Mouse (Mus musculus): ENCODE results near the gene Ephx4. TPM values are rescaled to one million over a fixed set of nuclear protein-coding genes. Genes with fewer than 3 reads are reported as not detected.
"Not testable (repeated sequence)": the region's sequence is repeated elsewhere in the genome, so short reads cannot be mapped to it uniquely, and the experiment has no call there.

The Ephx4 gene
- 1.9 and 2.3 TPM in 2 replicates for polyA plus RNA-seq (2015; fragmentation: Nextera tagmentation; extraction: Ambion mirVana)

GRCm38 (mm10) chr5:107402436-107402835 lies at the start of gene Ephx4:
Gene Ephx4, plus strand, starts transcription at chr5:107402736.
- 20% methylated on average over 5 of the region's 5 CpGs for WGBS
- peak within 1 kb of the TSS; percentile 78 for H3K9ac ChIP-seq
- H3K36me3 ChIP-seq, result no peaks in the 10 kb centered on the region
- no peak within 1 kb of the TSS for H3K27ac ChIP-seq
- peaks cover 3% of the 10 kb centered on the region; the same call in 1 of the 2 replicates for H3K4me1 ChIP-seq
- H3K9me3 ChIP-seq, result no peaks in the 10 kb centered on the region
- no peak for ATAC-seq (ENCODE audit: low FRiP score, low read depth)
- H3K4me3 ChIP-seq, result peak within 1 kb of the TSS; percentile 67
- H3K27me3 ChIP-seq, result peaks cover 37% of the 10 kb centered on the region
- peak within 1 kb of the TSS; percentile 96 for H3K4me2 ChIP-seq (replicated peaks)

DNA sequence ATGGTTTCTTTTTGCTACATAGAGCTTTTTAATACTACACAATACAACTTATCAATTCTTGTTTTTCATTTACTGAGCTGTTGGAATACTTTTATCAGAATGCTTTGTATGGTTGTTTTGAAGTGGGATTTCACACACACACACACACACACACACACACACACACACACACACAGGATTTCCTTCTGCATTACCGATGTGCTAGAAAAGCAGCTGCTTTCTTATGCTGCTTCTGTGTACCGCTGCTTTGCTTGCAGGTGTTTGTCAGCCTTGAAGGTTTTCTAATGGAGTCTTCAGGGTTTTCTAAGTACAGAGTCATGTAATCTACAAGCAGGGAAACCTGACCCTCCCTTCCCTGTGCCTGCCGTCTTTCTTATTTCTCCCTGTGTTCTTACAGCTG lies 48.6 kb upstream of the Ephx4 start:
- WGBS, result 43% methylated on average over 3 of the region's 3 CpGs
- Histone ChIP-seq H3K9me3 (no peaks in the 10 kb centered on the region), H3K4me2 (replicated peaks) (no peak overlapping the region), H3K27ac (no peak overlapping the region), H3K27me3 (no peaks in the 10 kb centered on the region), H3K4me1 (peaks cover 4% of the 10 kb centered on the region), H3K36me3 (no peaks in the 10 kb centered on the region), H3K9ac (no peak overlapping the region), H3K4me3 (no peak overlapping the region)
- ATAC-seq (ENCODE audit: low FRiP score, low read depth), result no peak

GRCm38 (mm10) chr5:107355801-107356200 lies 46.7 kb upstream of the Ephx4 start:
- no peaks in the 10 kb centered on the region for H3K27me3 ChIP-seq
- no peak overlapping the region for H3K27ac ChIP-seq
- peaks cover 8% of the 10 kb centered on the region for H3K4me1 ChIP-seq
- no peak overlapping the region for H3K4me2 ChIP-seq (replicated peaks)
- H3K9ac ChIP-seq, result no peak overlapping the region
- no peaks in the 10 kb centered on the region for H3K9me3 ChIP-seq
- no peak for ATAC-seq (ENCODE audit: low FRiP score, low read depth)
- no CpG with 5 or more reads among the region's 1 CpGs for WGBS
- H3K36me3 ChIP-seq, result no peaks in the 10 kb centered on the region
- H3K4me3 ChIP-seq, result no peak overlapping the region

DNA sequence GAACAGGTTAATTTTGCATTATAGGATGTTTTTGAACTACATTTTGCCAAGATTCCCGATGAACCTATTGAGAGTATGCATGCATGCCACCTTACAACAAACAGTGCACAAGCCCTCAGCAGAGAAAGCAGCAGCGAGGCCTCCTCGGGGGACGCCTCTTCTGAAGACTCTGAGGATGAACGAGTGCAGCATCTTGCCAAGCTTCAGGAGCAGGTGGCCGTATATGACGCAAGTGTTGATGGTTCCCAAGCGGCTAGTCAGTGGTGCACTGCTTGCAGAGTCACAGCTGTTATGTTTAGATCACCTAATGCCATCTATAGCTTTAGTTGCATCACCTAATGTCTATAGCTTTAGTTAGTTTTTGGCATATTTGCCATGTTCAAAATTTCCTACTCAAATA lies 44.8 kb upstream of the Ephx4 start:
- Histone ChIP-seq H3K9ac (no peak overlapping the region), H3K36me3 (no peaks in the 10 kb centered on the region), H3K4me2 (replicated peaks) (no peak overlapping the region), H3K4me1 (peaks cover 10% of the 10 kb centered on the region), H3K27ac (no peak overlapping the region), H3K4me3 (no peak overlapping the region), H3K27me3 (no peaks in the 10 kb centered on the region), H3K9me3 (no peaks in the 10 kb centered on the region)
- no peak for ATAC-seq (ENCODE audit: low FRiP score, low read depth)
- whole genome bisulfite sequencing, result 87% methylated on average over 8 of the region's 8 CpGs

DNA sequence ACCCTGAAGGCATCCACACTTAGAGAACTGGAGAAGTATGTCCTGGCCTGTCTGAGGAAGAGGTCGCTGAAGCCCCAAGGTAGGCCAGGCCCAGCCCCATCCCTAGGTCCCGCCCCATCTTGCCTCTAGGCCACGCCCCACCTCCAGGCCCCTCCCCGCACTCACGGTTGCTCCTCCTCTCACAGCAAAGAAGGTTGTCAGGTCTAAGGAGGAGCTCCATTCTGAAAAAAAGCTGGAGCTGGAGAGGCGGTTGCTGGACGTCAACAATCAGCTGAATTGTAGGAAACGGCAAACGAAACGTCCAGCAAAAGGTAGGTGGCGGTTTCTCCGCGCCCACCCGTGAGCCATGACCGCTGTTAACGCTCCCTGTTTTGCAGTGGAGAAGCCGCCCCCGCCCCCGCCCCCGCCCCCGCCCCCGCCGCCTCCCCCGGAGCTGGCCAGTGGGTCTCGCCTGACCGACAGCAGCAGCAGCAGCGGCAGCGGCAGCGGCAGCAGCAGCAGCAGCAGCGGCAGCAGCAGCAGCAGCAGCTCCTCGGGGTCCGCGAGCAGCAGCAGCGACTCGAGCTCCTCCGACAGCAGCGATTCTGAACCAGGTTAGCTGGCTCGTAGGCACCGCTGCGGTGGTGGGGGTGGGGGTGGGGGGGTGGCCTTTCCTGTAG lies 43.0 kb upstream of the Ephx4 start:
- H3K9me3 ChIP-seq, result no peaks in the 10 kb centered on the region
- H3K27ac ChIP-seq, result peak overlapping the region; percentile 77
- peak overlapping the region; percentile 66 for H3K9ac ChIP-seq
- ATAC-seq (ENCODE audit: low FRiP score, low read depth), result peak; percentile 96
- WGBS, result under 1% methylated on average over 33 of the region's 40 CpGs
- H3K27me3 ChIP-seq, result no peaks in the 10 kb centered on the region
- H3K36me3 ChIP-seq, result peaks cover 8% of the 10 kb centered on the region
- H3K4me3 ChIP-seq, result peak overlapping the region; percentile 61
- peak overlapping the region; percentile 58 for H3K4me2 ChIP-seq (replicated peaks)
- peaks cover 10% of the 10 kb centered on the region for H3K4me1 ChIP-seq

- H3K27ac ChIP-seq, result peak overlapping the region; percentile 77; the same call in 1 of the 2 replicates
- WGBS, result 14% methylated on average over 9 of the region's 9 CpGs
- no peaks in the 10 kb centered on the region for H3K9me3 ChIP-seq
- H3K4me2 ChIP-seq (replicated peaks), result peak overlapping the region; percentile 58
- peaks cover 10% of the 10 kb centered on the region for H3K4me1 ChIP-seq
- ATAC-seq (ENCODE audit: low FRiP score, low read depth), result 0 out of 2 replicates have a peak, but pooled peaks have one; percentile 6
- H3K4me3 ChIP-seq, result peak overlapping the region; percentile 61
- H3K9ac ChIP-seq, result peak overlapping the region; percentile 66
- peaks cover 10% of the 10 kb centered on the region for H3K36me3 ChIP-seq
- H3K27me3 ChIP-seq, result no peaks in the 10 kb centered on the region
Observed at GRCm38 (mm10) chr5:107360054-107360730, 42.3 kb upstream of the Ephx4 start.

GRCm38 (mm10) chr5:107370040-107370439 lies 32.5 kb upstream of the Ephx4 start:
- H3K4me3 ChIP-seq, result no peak overlapping the region
- no peak overlapping the region for H3K9ac ChIP-seq
- H3K27me3 ChIP-seq, result no peaks in the 10 kb centered on the region
- no peaks in the 10 kb centered on the region for H3K9me3 ChIP-seq
- no peak overlapping the region for H3K4me2 ChIP-seq (replicated peaks)
- no peaks in the 10 kb centered on the region for H3K4me1 ChIP-seq
- WGBS, result 66% methylated on average over 3 of the region's 3 CpGs
- peaks cover 27% of the 10 kb centered on the region for H3K36me3 ChIP-seq
- ATAC-seq (ENCODE audit: low FRiP score, low read depth), result no peak
- no peak overlapping the region for H3K27ac ChIP-seq

- Histone ChIP-seq H3K27me3 (no peaks in the 10 kb centered on the region), H3K4me1 (no peaks in the 10 kb centered on the region), H3K4me3 (no peak overlapping the region), H3K9me3 (no peaks in the 10 kb centered on the region), H3K4me2 (replicated peaks) (no peak overlapping the region), H3K9ac (no peak overlapping the region), H3K36me3 (peaks cover 33% of the 10 kb centered on the region), H3K27ac (no peak overlapping the region)
- no peak for ATAC-seq (ENCODE audit: low FRiP score, low read depth)
- WGBS, result 86% methylated on average over 5 of the region's 5 CpGs
Observed at GRCm38 (mm10) chr5:107371335-107371734, 31.2 kb upstream of the Ephx4 start.

- ATAC-seq (ENCODE audit: low FRiP score, low read depth), result no peak
- H3K9me3 ChIP-seq, result no peaks in the 10 kb centered on the region
- H3K4me2 ChIP-seq (replicated peaks), result no peak overlapping the region
- no peaks in the 10 kb centered on the region for H3K27me3 ChIP-seq
- H3K36me3 ChIP-seq, result peaks cover 37% of the 10 kb centered on the region
- no peak overlapping the region for H3K4me3 ChIP-seq
- no peak overlapping the region for H3K27ac ChIP-seq
- H3K4me1 ChIP-seq, result no peaks in the 10 kb centered on the region
- no peak overlapping the region for H3K9ac ChIP-seq
- 87% methylated on average over 4 of the region's 4 CpGs for WGBS
Observed at GRCm38 (mm10) chr5:107373256-107373655, 29.3 kb upstream of the Ephx4 start.

- not testable (repeated sequence) for H3K4me1 ChIP-seq, H3K9me3 ChIP-seq
Observed at GRCm38 (mm10) chr5:107386448-107386847, 16.1 kb upstream of the Ephx4 start.

GRCm38 (mm10) chr5:107387788-107388187 lies 14.7 kb upstream of the Ephx4 start:
- WGBS, result 92% methylated on average over 1 of the region's 1 CpGs
- 0 out of 2 replicates have a peak, but pooled peaks cover under 1% of the 10 kb centered on the region for H3K9me3 ChIP-seq
- no peak overlapping the region for H3K4me2 ChIP-seq (replicated peaks)
- H3K4me3 ChIP-seq, result no peak overlapping the region
- H3K4me1 ChIP-seq, result no peaks in the 10 kb centered on the region
- H3K9ac ChIP-seq, result no peak overlapping the region
- no peaks in the 10 kb centered on the region for H3K27me3 ChIP-seq
- H3K27ac ChIP-seq, result no peak overlapping the region
- H3K36me3 ChIP-seq, result peaks cover 16% of the 10 kb centered on the region
- ATAC-seq (ENCODE audit: low FRiP score, low read depth), result no peak

More at GRCm38 (mm10) chr5:107386448-107386847, 16.1 kb upstream of the Ephx4 start:
- peaks cover 27% of the 10 kb centered on the region for H3K36me3 ChIP-seq
- not testable (repeated sequence) for H3K27ac ChIP-seq; H3K4me2 ChIP-seq (replicated peaks); H3K27me3 ChIP-seq; H3K4me3 ChIP-seq; H3K9ac ChIP-seq; ATAC-seq (ENCODE audit: low FRiP score, low read depth)

DNA sequence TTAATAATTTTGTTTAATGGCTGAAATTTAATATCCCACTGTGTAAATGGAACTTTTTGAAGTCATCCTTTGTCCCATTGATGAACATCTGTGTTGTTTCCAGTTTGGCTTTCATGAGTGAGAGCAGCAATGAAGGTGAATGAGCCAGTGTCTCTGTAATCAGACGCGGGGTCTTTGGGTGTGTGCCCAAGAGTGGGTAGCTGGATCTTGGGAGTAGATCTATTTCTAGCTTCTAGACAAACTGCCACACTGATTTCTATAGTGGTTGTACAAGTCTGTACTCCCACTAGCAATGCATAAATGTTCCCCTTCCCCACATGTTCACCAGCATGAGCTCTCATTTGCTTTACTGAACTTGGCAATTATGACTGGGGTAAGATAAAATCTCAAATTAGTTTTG lies 13.2 kb upstream of the Ephx4 start:
- H3K9ac ChIP-seq, result no peak overlapping the region
- H3K27me3 ChIP-seq, result no peaks in the 10 kb centered on the region
- peaks cover 4% of the 10 kb centered on the region for H3K36me3 ChIP-seq
- no peak overlapping the region for H3K4me3 ChIP-seq
- no peaks in the 10 kb centered on the region for H3K4me1 ChIP-seq
- WGBS, result 92% methylated on average over 2 of the region's 2 CpGs
- H3K4me2 ChIP-seq (replicated peaks), result no peak overlapping the region
- H3K27ac ChIP-seq, result no peak overlapping the region
- no peaks in the 10 kb centered on the region for H3K9me3 ChIP-seq
- no peak for ATAC-seq (ENCODE audit: low FRiP score, low read depth)

All from limb, embryonic 13.5 days (tissue).